Mouse (Mus musculus) bone marrow macrophage, adult 2 months (primary cell): ENCODE data around the gene Lrig2.

ENCODE experiments used
- CTCF ChIP-seq: IDR thresholded peaks from 2 replicates; pipeline ENCODE4 v1.5.1; 2012; ENCODE audit warnings: low read depth, mild to moderate bottlenecking, low read length, moderate library complexity
- POLR2A ChIP-seq: IDR thresholded peaks from 2 replicates; pipeline ENCODE4 v1.6.1; 2012; ENCODE audit warnings: mild to moderate bottlenecking, low read depth, low read length, borderline replicate concordance

GRCm38 (mm10) chr3:104542065-104542429 is 30.3 kb upstream of the Lrig2 start:
- TF ChIP-seq CTCF, result no peak
- TF ChIP-seq POLR2A, result no peak
